Mouse (Mus musculus) embryonic stem cell, embryonic (primary cell): ENCODE measurements at regions not wholly inside any gene's neighbourhood (a gene's known extent, or its start where the extent isn't known, plus 50 kb on each side); places are given as distances from the start of the nearest gene placed in this dataset.

Source experiments
- CTCF ChIA-PET, 4 experiments: fragments of 300-600 bp in 2 of 4; fragments of 350-600 bp in 2 of 4; sonication (Branson Sonifier 250); formaldehyde crosslinking; loops; one replicate each; lab custom pipeline; 2022; ENCODE audit warnings: inconsistent platforms in 2 of 4; lab: Charles Lee
- POLR2A ChIA-PET, 4 experiments: fragments of 300-600 bp in 2 of 4; fragments of 350-600 bp in 2 of 4; sonication (Branson Sonifier 250); formaldehyde crosslinking; loops; one replicate each; lab custom pipeline; 2022; ENCODE audit warnings: antibody characterized with exemption in 4 of 4, inconsistent platforms in 1 of 4; lab: Charles Lee

- POLR2A ChIA-PET: no interaction called here
- CTCF ChIA-PET: no interaction called here
Observed at GRCm38 (mm10) chr1:73822616-73823015, 301.6 kb downstream of the Tns1 start.

- ChIA-PET CTCF (no interaction called here), POLR2A (no interaction called here)
Observed at GRCm38 (mm10) chr1:73820701-73821100, 303.5 kb downstream of the Tns1 start.

GRCm38 (mm10) chr1:73807206-73807605 is 317.0 kb downstream of the Tns1 start:
- ChIA-PET POLR2A (no interaction called here), CTCF (no interaction called here)

- CTCF ChIA-PET: interaction anchor here (0.6 to 1.5 kb wide), 4 partner anchors 21 to 174 kb away, joined by 3 to 5 read pairs (median 4); no protein-coding TSS in a partner anchor
Observed at GRCm38 (mm10) chr1:73805156-73805555, 319.1 kb downstream of the Tns1 start.

GRCm38 (mm10) chr1:73799996-73800395 is 324.3 kb downstream of the Tns1 start:
- CTCF ChIA-PET: interaction anchor here in 1 of 4 experiments (0.6 kb wide), 1 partner anchor 527 kb away, joined by 7 read pairs; no protein-coding TSS in a partner anchor

More at GRCm38 (mm10) chr1:73805156-73805555, 319.1 kb downstream of the Tns1 start:
- POLR2A ChIA-PET: no interaction called here

GRCm38 (mm10) chr1:73799246-73799645 is 325.0 kb downstream of the Tns1 start:
- ChIA-PET POLR2A (no interaction called here), CTCF (no interaction called here)

More at GRCm38 (mm10) chr1:73799996-73800395, 324.3 kb downstream of the Tns1 start:
- POLR2A ChIA-PET: no interaction called here

- CTCF ChIA-PET: no interaction called here
- POLR2A ChIA-PET: no interaction called here
Observed at GRCm38 (mm10) chr1:73797858-73798257, 326.4 kb downstream of the Tns1 start.

GRCm38 (mm10) chr1:73797413-73797812 is 326.8 kb downstream of the Tns1 start:
- ChIA-PET CTCF (no interaction called here), POLR2A (no interaction called here)

GRCm38 (mm10) chr1:73793871-73794270 is 330.4 kb downstream of the Tns1 start:
- ChIA-PET CTCF (interaction anchor here in 1 of 4 experiments (0.6 kb wide), 1 partner anchor 204 kb away, joined by 3 read pairs; no protein-coding TSS in a partner anchor), POLR2A (interaction anchor here in 1 of 4 experiments (0.7 kb wide), 1 partner anchor 461 kb away, joined by 3 read pairs; no protein-coding TSS in a partner anchor)

- POLR2A ChIA-PET: interaction anchor here in 1 of 4 experiments (0.7 kb wide), 1 partner anchor 460 kb away, joined by 3 read pairs; no protein-coding TSS in a partner anchor
- CTCF ChIA-PET: no interaction called here
Observed at GRCm38 (mm10) chr1:73793256-73793655, 331.0 kb downstream of the Tns1 start.

GRCm38 (mm10) chr1:73792311-73792710 is 331.9 kb downstream of the Tns1 start:
- CTCF ChIA-PET: no interaction called here
- POLR2A ChIA-PET: no interaction called here

- ChIA-PET POLR2A (no interaction called here), CTCF (no interaction called here)
Observed at GRCm38 (mm10) chr1:73787666-73788065, 336.6 kb downstream of the Tns1 start.

GRCm38 (mm10) chr1:73787224-73787623 is 337.0 kb downstream of the Tns1 start:
- CTCF ChIA-PET: interaction anchor here in 1 of 4 experiments (0.6 kb wide), 1 partner anchor 533 kb away, joined by 3 read pairs; no protein-coding TSS in a partner anchor
- POLR2A ChIA-PET: no interaction called here

GRCm38 (mm10) chr1:73783303-73783702 is 340.9 kb downstream of the Tns1 start:
- ChIA-PET CTCF (no interaction called here), POLR2A (no interaction called here)

- CTCF ChIA-PET: no interaction called here
- POLR2A ChIA-PET: interaction anchor here in 1 of 4 experiments (0.6 kb wide), 1 partner anchor 869 kb away, joined by 3 read pairs; no protein-coding TSS in a partner anchor
Observed at GRCm38 (mm10) chr1:73782871-73783270, 341.4 kb downstream of the Tns1 start.

GRCm38 (mm10) chr1:73771773-73772172 is 352.5 kb downstream of the Tns1 start:
- ChIA-PET CTCF (no interaction called here), POLR2A (no interaction called here)

GRCm38 (mm10) chr1:73770631-73771030 is 353.6 kb downstream of the Tns1 start:
- POLR2A ChIA-PET: no interaction called here

GRCm38 (mm10) chr1:73764611-73765333 is 359.5 kb downstream of the Tns1 start:
- ChIA-PET CTCF (no interaction called here), POLR2A (interaction anchor here in 1 of 4 experiments (0.8 kb wide), 1 partner anchor 536 kb away, joined by 3 read pairs; no protein-coding TSS in a partner anchor)

More at GRCm38 (mm10) chr1:73770631-73771030, 353.6 kb downstream of the Tns1 start:
- CTCF ChIA-PET: no interaction called here

- ChIA-PET POLR2A (interaction anchor here in 1 of 4 experiments (0.6 kb wide), 1 partner anchor 63 kb away, joined by 4 read pairs; no protein-coding TSS in a partner anchor), CTCF (interaction anchor here in 2 of 4 experiments (0.6 to 0.7 kb wide), 3 partner anchors 68 to 500 kb away, joined by 3 to 4 read pairs (median 3); no protein-coding TSS in a partner anchor)
Observed at GRCm38 (mm10) chr1:73758110-73759061, 365.9 kb downstream of the Tns1 start.
